Mouse (Mus musculus) retina, postnatal 1 day (tissue): ENCODE results near the gene Pkd1l3.

Source experiments
- DNase-seq: peaks from one replicate; pipeline ENCODE4 v3.0.0-alpha.2; 2012

Gene Pkd1l3

GRCm38 (mm10) chr8:109705320-109706075 is 91.2 kb downstream of the Pkd1l3 start, which contains the start of gene Zfp821:
Gene Zfp821 (plus strand): TSS chr8:109705546.
- DNase-seq: peak; percentile 97

DNA sequence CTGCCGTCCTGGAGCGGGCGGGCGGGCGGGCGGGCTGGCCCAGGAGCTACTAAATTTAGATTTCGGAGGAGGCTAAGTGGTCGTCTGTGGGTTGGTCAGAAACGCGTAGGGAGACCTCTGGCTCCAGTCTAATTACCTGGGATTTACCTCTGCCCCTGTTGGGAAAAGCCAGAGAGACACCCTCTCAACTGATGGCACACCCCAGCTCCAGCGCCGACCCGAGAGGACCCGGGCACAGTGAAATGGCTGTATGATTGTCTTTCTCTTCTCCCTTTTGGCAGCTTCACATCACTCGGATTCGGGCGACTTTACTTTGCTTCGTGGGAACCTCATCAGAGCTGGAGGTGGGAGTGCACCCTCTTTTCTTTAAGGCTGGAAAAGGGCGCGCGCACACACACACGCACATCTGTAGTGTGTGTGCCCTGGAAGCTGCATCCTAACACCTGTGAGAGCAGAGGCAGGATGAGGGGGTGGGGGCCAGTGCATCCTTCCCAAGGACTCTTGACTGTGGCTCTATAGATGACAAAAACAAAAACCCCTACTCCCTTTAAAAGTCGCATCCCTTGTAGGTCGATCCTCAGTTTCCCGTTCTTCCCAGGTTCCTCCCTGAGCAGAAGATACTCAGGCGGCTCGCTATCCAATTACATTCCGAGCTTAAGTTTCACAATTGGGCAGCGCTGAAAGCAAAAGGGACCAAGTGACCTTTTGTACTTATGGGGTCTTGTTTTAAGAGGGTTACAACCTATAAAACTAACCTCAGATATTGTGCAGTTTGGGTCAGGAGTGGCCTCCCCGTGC is 92.0 kb downstream of the Pkd1l3 start:
- DNase-seq: no peak

GRCm38 (mm10) chr8:109706874-109707237 is 92.5 kb downstream of the Pkd1l3 start:
- peak; percentile 73 for DNase-seq

- no peak for DNase-seq
These were observed 93.6 kb downstream of the Pkd1l3 start for GRCm38 (mm10) chr8:109707921-109708320.

- DNase-seq: no peak
These were observed 98.2 kb downstream of the Pkd1l3 start for GRCm38 (mm10) chr8:109712521-109712920.

GRCm38 (mm10) chr8:109714961-109715360 is 100.6 kb downstream of the Pkd1l3 start:
- no peak for DNase-seq
